Mouse (Mus musculus): ENCODE measurements around the gene Lrrc18. TPM values are rescaled to one million over a fixed set of nuclear protein-coding genes. Genes with fewer than 3 reads are reported as not detected.

Gene Lrrc18
- under 1 TPM; 0.50 to 0.79 TPM for total RNA-seq (2021)
- long read RNA-seq, experiment 1, result 0 reads
- long read RNA-seq, experiment 2, result 0 reads

GRCm38 (mm10) chr14:32991082-32991481, at the start of gene Lrrc18:
Lrrc18 (plus strand) TSS chr14:32991382.
- no peak for DNase-seq

GRCm38 (mm10) chr14:32947512-32947911, 43.7 kb upstream of the Lrrc18 start:
- DNase-seq, result no peak

DNA sequence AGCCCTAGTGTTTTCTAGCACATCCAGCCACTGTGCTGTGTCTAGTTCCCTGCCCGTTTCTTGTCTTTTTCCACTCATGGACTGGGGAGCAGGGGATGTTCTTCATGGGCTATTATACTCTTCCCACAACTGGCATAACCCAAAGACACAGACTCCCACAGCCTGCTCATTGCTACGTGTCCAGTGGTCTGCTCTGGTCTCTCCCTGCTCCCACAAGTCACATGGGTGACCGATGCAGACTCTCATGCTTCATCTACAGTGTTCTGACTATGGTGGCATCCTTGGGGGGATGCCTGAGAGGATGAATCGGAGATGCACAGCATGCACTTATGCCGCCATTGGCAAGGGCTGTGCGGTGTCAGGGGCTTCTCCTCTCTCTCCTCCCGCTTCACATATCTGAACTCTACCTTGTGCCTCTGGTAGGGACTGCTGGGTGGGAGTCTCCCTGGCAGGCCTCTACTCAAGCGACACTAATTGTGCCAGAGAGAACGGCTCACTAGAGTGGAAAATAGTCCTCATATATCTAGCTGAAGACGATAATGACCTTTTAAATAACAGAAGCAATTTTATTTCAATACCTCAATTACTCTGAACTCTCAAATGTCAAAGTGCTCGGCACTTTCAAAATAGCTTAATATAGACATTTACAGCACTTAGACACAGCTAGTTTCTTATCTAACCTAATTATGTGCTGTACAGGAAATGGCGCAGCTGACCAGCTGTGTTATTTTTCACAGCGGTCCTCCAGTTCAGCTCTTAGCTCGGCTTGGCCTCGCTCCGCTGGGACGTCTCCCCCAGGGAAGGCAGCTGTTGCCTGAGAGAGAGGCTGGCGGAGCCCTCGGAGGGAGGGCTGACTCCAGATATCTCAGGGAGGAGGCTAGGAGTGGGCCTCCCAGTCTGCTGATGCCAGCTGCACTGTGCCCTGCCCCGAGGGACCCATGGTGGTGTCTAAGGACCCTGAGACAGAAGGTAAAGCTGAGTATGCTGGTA, 40.6 kb upstream of the Lrrc18 start:
- DNase-seq, result peak; percentile 13 to 14

GRCm38 (mm10) chr14:32956486-32956885, 34.7 kb upstream of the Lrrc18 start:
- DNase-seq, result no peak

DNA sequence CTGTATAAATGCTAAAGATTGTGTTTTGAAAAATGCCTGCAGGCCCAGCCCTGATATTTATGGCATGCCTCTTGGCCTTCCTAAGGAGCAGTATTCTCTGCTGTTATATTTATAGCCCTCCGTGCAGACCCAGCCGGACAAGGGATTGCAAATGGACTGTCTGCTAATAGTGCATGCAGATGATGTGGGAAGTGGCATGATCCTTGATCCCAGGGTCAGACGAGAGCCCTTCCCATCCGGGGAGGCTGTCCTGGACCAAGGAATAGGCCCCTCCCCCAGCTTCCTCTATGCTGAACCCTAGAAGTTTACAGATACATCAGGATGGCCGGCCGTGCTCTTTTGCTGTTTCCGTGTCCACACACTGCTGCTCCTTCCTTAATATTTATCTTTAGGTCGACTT, 32.5 kb upstream of the Lrrc18 start:
- peak; percentile 12 to 26 for DNase-seq

GRCm38 (mm10) chr14:32960481-32960880, 30.7 kb upstream of the Lrrc18 start:
- DNase-seq, result peak; percentile 77 to 82

DNA sequence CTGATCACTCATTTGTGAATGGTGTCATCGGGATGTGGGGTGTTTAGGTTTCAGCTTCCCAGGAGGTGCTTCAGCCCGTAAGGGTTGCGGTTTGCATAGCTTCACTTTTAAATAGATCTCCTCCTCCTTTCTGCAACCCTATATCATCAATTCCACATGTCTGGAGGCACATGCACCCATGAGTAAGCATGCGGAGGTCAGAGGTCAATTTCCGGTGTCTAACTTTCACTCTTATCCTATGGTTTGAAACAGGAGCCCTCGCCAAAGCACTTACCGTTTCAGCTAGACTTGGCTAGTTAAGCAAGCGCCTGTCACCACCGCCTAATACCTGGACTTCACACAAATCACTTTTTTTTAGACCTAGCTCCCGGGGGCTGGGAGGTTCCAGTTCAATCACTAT, 26.4 kb upstream of the Lrrc18 start:
- DNase-seq, result no peak

- DNase-seq, result no peak
Observed at GRCm38 (mm10) chr14:32970700-32971099, 20.5 kb upstream of the Lrrc18 start.

DNA sequence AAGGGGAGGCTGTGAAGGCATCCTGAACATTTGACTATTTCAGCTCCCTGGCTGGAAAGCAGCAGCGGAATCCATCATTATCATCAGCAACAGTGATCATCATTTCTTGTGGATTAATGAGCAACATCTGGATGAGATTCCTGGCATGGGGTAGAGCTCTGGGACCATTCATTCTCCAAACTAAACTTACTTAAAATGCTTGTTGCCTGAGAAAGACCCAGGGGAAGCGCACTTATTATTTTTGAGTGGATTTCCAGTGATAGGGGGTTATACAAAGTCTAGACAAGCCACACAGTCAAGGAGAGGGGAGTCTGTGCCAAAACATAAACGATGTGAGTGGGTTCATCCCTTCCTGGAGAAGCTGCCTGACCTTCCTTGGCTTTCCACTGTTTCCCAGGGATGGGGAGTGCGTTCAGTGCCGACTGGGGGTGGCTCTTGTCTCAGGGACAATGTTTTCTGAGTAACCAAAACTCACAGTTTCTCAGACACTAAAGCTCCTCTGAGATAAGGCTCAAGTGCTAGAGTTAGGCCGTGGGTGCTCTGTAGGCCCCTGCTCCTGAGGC, 6.9 kb upstream of the Lrrc18 start:
- no peak for DNase-seq

- no peak for DNase-seq
Observed at GRCm38 (mm10) chr14:32986659-32987058, 4.5 kb upstream of the Lrrc18 start.

DNA sequence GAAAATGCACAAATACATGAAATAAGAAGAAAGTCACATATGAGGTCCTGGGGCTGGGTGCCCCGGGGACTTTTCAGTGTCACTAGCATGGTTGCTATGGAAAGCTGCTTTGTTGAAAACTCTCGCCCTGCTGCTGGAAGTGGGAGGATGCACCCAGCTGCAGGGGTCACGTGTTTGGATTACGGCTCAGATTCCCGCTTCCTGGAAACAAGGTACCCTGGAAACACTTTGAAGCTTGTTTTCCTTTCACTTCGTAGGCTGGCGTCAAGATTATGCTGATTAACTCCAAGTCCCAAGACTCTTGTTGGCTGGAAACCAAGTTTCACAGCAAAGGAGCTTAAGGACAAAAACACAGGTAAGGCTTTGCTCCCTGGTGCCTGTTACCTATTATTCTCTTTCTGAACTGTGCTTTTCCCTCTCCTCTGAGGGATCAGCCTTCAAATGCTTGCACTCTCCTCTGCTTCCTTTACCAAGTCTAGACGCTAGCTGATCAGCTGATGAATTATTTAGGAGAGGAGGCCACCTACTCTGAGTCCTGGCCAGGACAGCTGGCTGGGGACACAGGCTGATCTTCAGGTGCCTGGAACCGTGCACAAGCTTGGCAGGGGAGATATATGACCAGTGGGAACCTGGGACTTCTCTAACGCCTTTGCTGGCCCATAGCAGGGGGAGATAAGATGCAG, 3.9 kb downstream of the Lrrc18 start:
- DNase-seq, result peak; percentile 26 to 44

GRCm38 (mm10) chr14:32999511-32999910, 8.3 kb downstream of the Lrrc18 start:
- DNase-seq, result no peak

DNA sequence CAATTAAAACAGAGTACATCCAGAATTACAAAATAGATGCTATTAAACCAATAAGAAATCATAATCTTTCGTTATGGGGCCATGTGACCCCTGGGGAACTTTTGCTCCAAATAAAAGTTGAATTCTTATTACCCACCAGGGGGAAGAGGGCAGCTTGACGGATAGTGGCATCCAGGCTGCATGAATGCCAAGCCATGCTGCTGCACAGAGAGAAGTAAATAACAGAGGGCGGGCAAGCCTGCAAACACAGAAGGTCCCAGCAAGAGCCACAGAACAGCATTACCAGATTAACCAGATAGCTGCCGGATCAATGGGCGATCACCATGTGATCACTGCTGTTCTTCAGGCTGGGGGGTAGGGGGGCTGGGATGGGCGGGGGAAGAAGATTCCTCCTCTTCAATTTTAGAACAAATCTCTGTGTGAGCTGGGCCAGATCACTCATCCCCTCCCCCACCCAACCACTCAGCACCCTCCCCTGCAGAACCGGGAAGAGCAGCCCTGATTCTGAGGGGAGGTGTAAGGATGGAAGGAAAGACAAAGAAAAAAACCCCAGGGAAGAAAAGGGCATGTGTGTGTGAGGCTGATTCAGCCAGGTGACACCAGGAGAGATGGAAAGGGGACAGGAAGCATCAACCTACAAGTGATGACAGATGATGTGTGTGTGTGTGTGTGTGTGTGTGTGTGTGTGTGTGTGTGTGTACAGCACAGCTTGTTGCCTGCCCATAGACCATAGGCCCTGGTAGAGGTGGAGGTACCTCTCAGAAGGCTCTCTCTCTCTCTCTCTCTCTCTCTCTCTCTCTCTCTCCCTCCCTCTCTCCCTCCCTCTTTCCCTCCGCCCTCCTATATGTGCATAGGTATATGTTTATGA, 9.2 kb downstream of the Lrrc18 start:
- DNase-seq, result no peak

DNA sequence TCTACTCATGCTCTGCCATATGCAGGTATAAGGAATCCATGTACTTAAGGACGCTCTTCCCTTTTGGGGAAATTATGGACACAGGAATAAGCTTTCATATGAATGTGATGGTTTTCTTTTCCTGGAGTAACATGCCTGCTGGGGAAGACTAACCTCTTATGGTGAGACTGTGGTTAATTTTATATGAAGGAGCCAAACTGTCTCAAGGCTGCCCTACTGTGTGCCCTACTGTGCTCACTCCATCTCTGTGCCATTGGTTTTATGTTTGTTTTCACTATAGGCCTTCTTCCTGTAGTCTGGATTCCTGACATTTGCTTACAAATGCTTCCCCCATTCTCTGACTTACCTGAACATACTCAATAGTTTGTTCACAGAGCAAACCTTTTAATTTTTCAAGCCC, 13.9 kb downstream of the Lrrc18 start:
- no peak for DNase-seq

- no peak for DNase-seq
Observed at GRCm38 (mm10) chr14:33007638-33008037, 16.5 kb downstream of the Lrrc18 start.

DNA sequence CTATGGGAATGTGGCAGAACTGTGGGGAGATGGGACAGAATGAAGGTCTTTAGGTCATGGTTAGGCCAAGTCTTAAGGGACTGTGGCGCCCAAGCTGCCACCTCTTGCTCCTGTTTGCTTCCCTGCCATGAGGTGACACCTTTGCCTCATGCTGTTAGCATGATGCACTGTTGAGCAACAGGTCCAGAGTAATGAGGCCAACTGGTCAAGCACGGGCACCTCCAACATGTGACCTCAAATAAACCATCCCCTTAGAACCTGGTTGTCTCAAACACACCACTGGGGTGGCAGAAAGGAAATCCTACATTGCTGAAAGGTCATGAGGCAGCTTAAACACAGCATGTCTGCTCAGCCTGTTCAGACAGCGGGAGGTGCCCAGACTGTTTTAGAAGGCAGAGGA, 27.9 kb downstream of the Lrrc18 start:
- DNase-seq, result no peak

DNA sequence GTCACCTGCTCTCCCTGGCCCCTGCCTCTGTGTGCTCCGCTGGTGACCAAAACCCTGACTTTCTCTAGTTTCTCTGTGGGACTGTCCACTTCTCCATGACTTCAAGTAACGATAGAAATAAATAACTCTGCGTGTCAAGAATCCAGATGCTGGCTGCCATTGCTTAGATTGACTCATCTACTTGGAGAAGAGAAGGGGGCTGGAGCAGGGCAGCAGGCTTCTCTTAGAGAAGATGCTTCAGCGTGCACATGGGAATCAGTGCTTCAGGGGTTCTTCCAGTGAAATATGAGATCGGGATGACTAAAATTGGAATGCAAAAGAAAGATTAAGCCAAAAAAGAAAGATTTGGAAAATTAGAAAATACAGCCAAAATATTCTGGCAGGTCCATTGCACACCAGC, 28.4 kb downstream of the Lrrc18 start:
- no peak for DNase-seq

- DNase-seq, result no peak
Observed at GRCm38 (mm10) chr14:33030849-33031248, 39.7 kb downstream of the Lrrc18 start.

- DNase-seq, result peak; percentile 23 to 46
Observed at GRCm38 (mm10) chr14:33033424-33033823, 42.2 kb downstream of the Lrrc18 start.

- DNase-seq, result no peak
Observed at GRCm38 (mm10) chr14:33035386-33035785, 44.2 kb downstream of the Lrrc18 start.

DNA sequence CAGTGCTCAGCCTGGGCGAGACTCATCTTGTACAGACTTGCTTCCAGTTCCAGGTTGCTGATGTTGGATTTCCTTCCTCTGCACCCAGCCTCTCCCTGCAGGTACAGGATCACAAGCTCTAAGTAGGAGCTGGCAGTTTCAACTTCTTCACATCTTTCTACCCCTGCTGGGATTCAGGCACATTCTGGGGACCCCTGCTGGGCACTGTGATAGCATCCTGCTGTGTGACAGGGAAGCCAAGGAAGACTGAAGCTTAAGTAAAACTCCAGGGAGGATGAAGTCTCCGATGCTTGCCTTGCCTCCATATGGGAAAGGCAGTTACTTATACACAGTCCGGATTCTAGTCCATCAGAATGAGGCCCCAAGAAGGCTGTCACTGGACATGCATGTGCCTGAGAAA, 45.6 kb downstream of the Lrrc18 start:
- no peak for DNase-seq

GRCm38 (mm10) chr14:33045217-33045616, 54.0 kb downstream of the Lrrc18 start:
- DNase-seq, result no peak
